Mouse (Mus musculus) mesoderm, embryonic 11.5 days (tissue): ENCODE measurements at regions not wholly inside any gene's neighbourhood (a gene's known extent, or its start where the extent isn't known, plus 50 kb on each side); places are given as distances from the start of the nearest gene placed in this dataset.

ENCODE experiments used
- DNase-seq: peaks from one replicate; pipeline ENCODE4 v3.0.0-alpha.2; 2012; ENCODE audit warnings: low read depth, low spot score

GRCm38 (mm10) chr5:126954189-126954588 lies 287.4 kb upstream of the Tmem132c start:
- no peak for DNase-seq

GRCm38 (mm10) chr5:126954634-126955033 lies 287.0 kb upstream of the Tmem132c start:
- no peak for DNase-seq

- DNase-seq = no peak
Observed at GRCm38 (mm10) chr5:126964577-126964976, 277.0 kb upstream of the Tmem132c start.

GRCm38 (mm10) chr5:126967076-126967475 lies 274.5 kb upstream of the Tmem132c start:
- DNase-seq = no peak

GRCm38 (mm10) chr5:126969373-126969772 lies 272.2 kb upstream of the Tmem132c start:
- no peak for DNase-seq

GRCm38 (mm10) chr5:126971284-126971683 lies 270.3 kb upstream of the Tmem132c start:
- no peak for DNase-seq

- DNase-seq = no peak
Observed at GRCm38 (mm10) chr5:126971981-126972380, 269.6 kb upstream of the Tmem132c start.

- no peak for DNase-seq
Observed at GRCm38 (mm10) chr5:126973425-126973824, 268.2 kb upstream of the Tmem132c start.

- no peak for DNase-seq
Observed at GRCm38 (mm10) chr5:126974565-126974964, 267.0 kb upstream of the Tmem132c start.

- peak; percentile 18 for DNase-seq
Observed at GRCm38 (mm10) chr5:126995577-126995976, 246.0 kb upstream of the Tmem132c start.

- no peak for DNase-seq
Observed at GRCm38 (mm10) chr5:127014166-127014565, 227.4 kb upstream of the Tmem132c start.

GRCm38 (mm10) chr5:127016467-127017060 lies 225.0 kb upstream of the Tmem132c start:
- DNase-seq = no peak

- DNase-seq = no peak
Observed at GRCm38 (mm10) chr5:127017971-127018370, 223.6 kb upstream of the Tmem132c start.

GRCm38 (mm10) chr5:127036472-127036871 lies 205.1 kb upstream of the Tmem132c start:
- no peak for DNase-seq

GRCm38 (mm10) chr5:127057770-127058169 lies 183.8 kb upstream of the Tmem132c start:
- DNase-seq = no peak

GRCm38 (mm10) chr5:127074327-127074726 lies 167.3 kb upstream of the Tmem132c start:
- peak; percentile 28 for DNase-seq
